In the genomic region with DNA sequence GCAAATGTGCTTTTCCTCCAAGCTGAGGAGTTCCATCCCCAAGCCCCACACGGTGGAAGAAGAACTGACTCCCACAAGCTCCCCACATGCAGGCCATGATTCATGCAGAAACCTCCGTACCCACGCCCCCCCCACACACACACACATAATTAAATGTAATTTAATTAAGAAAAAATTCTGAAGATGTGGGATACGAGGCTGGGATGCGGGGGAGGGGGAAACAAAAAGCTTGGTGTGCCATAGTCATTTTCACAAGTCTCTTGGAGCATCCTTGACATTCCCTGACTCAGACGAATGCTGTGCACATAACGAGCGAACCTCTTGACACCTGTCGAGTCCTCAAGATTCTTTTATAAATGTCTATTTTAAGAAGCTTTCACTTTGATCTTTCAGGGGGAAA, we compare ENCODE assay signal across 19 mouse cellular contexts. TPM values are rescaled to one million over a fixed set of nuclear protein-coding genes. Genes with fewer than 3 reads are reported as not detected.
DNase-seq lines count a peak whose midpoint lies in the region; ATAC-seq and TF ChIP-seq lines count a peak whose summit lies in the region.
"Had no signal": no experiment of that assay in that cellular context is flagged by ENCODE, and none has a peak within 500 bp of the region (broad histone marks: within the 10 kb centered on the region; RNA-seq: fewer than 3 reads in every experiment).

No protein-coding gene starts in this region.

- H3K9me3 ChIP-seq in lung, postnatal 0 days (ENCODE audit: low read length), result no peaks in the 10 kb centered on the region
- H3K9me3 ChIP-seq: embryonic facial prominence, embryonic 10.5 days; forebrain, embryonic 13.5 days; heart, embryonic 10.5 days; hindbrain, embryonic 13.5 days had no signal

- no peak overlapping the region for H3K9ac ChIP-seq in lung, postnatal 0 days (replicated peaks; ENCODE audit: low read depth)
- H3K9ac ChIP-seq: forebrain, embryonic 13.5 days; forebrain, postnatal 0 days; hindbrain, embryonic 13.5 days had no signal

- H3K27me3 ChIP-seq in lung, postnatal 0 days (replicated peaks; ENCODE audit: insufficient read depth, low read length), result no peaks in the 10 kb centered on the region
- H3K27me3 ChIP-seq: forebrain, embryonic 13.5 days; hindbrain, embryonic 13.5 days had no signal

- no peak for TF ChIP-seq POLR2A in brain, embryonic 14.5 days (IDR thresholded peaks at IDR 0.05; ENCODE audit: borderline replicate concordance, extremely low read depth, insufficient read depth, insufficient read length, poor library complexity, severe bottlenecking)

- DNase-seq in kidney, postnatal 10 days, result peak; percentile 30
- no peak for DNase-seq in kidney, postnatal 36 days
- DNase-seq in lung, postnatal 0 days (ENCODE audit: low spot score), result peak; percentile 73
- no peak for DNase-seq in lung, postnatal 14 days
- DNase-seq in right cerebral cortex, adult 18-20 months, result peak; percentile 54
- no peak for DNase-seq in right cerebral cortex, postnatal 36 days (ENCODE audit: low spot score in 2 of 2)
- DNase-seq in brain, embryonic 14.5 days (ENCODE audit: low read depth), result peak; percentile 33
- no peak for DNase-seq in spleen, adult 12 weeks (ENCODE audit: low spot score)
- DNase-seq: adrenal gland, adult 8-10 months; cerebellum, adult 2 months; cerebellum, postnatal 10 days; forebrain, postnatal 0 days; gastrocnemius, postnatal 36 days; heart, adult 18-20 months; heart, postnatal 14 days had no signal

- H3K27ac ChIP-seq in lung, postnatal 0 days (ENCODE audit: low read length), result peak overlapping the region; percentile 64; the same call in 1 of the 2 replicates
- H3K27ac ChIP-seq: embryonic facial prominence, embryonic 10.5 days; forebrain, embryonic 13.5 days; heart, embryonic 10.5 days; hindbrain, embryonic 13.5 days had no signal

- ATAC-seq in lung, postnatal 0 days, result peak; percentile 83
- ATAC-seq: forebrain, embryonic 13.5 days; forebrain, postnatal 0 days had no signal

- H3K4me2 ChIP-seq in lung, postnatal 0 days (replicated peaks; ENCODE audit: low read depth, low read length), result 0 out of 2 replicates have a peak overlapping the region, but pooled peaks have one; percentile 21
- H3K4me2 ChIP-seq: forebrain, embryonic 13.5 days; hindbrain, embryonic 13.5 days had no signal

- H3K4me3 ChIP-seq in lung, postnatal 0 days (ENCODE audit: low read depth, low read length), result no peak overlapping the region
- H3K4me3 ChIP-seq: embryonic facial prominence, embryonic 10.5 days; forebrain, embryonic 13.5 days; heart, embryonic 10.5 days; hindbrain, embryonic 13.5 days had no signal

- WGBS in lung, postnatal 0 days, result 64% methylated on average over 9 of the region's 9 CpGs

- H3K4me1 ChIP-seq in lung, postnatal 0 days (ENCODE audit: insufficient read depth, low read depth, low read length), result no peaks in the 10 kb centered on the region
- H3K4me1 ChIP-seq: heart, embryonic 10.5 days; hindbrain, embryonic 13.5 days had no signal

- no peaks in the 10 kb centered on the region for H3K36me3 ChIP-seq in lung, postnatal 0 days (ENCODE audit: insufficient read depth, low read length)
- H3K36me3 ChIP-seq: heart, embryonic 10.5 days; hindbrain, embryonic 13.5 days had no signal

- TF ChIP-seq CTCF in lung, postnatal 0 days (IDR thresholded peaks at IDR 0.05), result no peak
- no peak for TF ChIP-seq CTCF in brain, embryonic 14.5 days (IDR thresholded peaks at IDR 0.05; ENCODE audit: borderline replicate concordance, extremely low read depth, insufficient read depth, insufficient read length)

- TF ChIP-seq EP300 in lung, postnatal 0 days (IDR thresholded peaks at IDR 0.05), result peak; percentile 84

RNA-seq across cellular contexts. Expression of a gene that starts 16.4 kb away (rescaled TPM):
- polyA plus RNA-seq in lung, postnatal 0 days (2015; fragmentation: Nextera tagmentation; extraction: Ambion mirVana), result 44.7 and 47.3 TPM in 2 replicates
- polyA plus RNA-seq in brain, embryonic 14.5 days (2012; rRNA removed), result 85.9 and 131 TPM in 2 replicates

RNA-seq across cellular contexts. Expression of a gene that starts 29.1 kb away (rescaled TPM):
- 95.8 and 107 TPM in 2 replicates for polyA plus RNA-seq in lung, postnatal 0 days (2015; fragmentation: Nextera tagmentation; extraction: Ambion mirVana)
- polyA plus RNA-seq in brain, embryonic 14.5 days (2012; rRNA removed), result 112 and 123 TPM in 2 replicates

Comparison
In these comparisons a context has a peak if more than half of its experiments do, and no peak if none do; other contexts are left out.
1. DNase-seq: peak in kidney, postnatal 10 days (single experiment), lung, postnatal 0 days (single experiment), right cerebral cortex, adult 18-20 months (single experiment) and brain, embryonic 14.5 days (single experiment); none in kidney, postnatal 36 days (0 of 2), lung, postnatal 14 days (single experiment), right cerebral cortex, postnatal 36 days (0 of 2) and spleen, adult 12 weeks (single experiment).